Mouse (Mus musculus): ENCODE measurements around the gene Galnt5. TPM values are rescaled to one million over a fixed set of nuclear protein-coding genes. Genes with fewer than 3 reads are reported as not detected.

The Galnt5 gene
- polyA plus RNA-seq (2017; shearing (Covaris generic)): not detected

GRCm38 (mm10) chr2:57997752-57998430 is at the start of gene Galnt5:
Gene Galnt5 (plus strand): TSS chr2:57997884.
- ATAC-seq: no peak

- ATAC-seq: no peak
Observed at GRCm38 (mm10) chr2:57951620-57952019, 46.1 kb upstream of the Galnt5 start.

GRCm38 (mm10) chr2:57960786-57961185 is 36.9 kb upstream of the Galnt5 start:
- no peak for ATAC-seq

- no peak for ATAC-seq
Observed at GRCm38 (mm10) chr2:57982248-57982647, 15.4 kb upstream of the Galnt5 start.

DNA sequence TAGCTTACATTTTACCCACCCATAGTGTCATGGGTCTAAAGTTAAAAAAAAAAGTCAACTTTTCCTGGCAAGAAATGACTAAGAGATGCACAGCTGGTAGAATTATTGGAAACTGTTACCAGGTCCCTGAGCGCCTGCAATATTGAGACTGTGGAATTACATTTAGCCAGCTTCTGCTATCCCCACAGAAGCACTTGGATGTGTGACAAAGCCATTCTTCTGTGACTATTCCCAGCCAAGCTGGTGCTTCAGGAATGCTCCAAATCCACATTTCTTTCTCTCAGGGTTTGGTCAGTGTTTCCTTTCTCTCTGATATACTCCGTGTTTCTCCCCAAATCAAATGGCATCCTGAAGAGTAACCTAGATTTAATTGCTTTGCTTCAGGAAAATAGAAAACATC is 6.6 kb upstream of the Galnt5 start:
- ATAC-seq: no peak

DNA sequence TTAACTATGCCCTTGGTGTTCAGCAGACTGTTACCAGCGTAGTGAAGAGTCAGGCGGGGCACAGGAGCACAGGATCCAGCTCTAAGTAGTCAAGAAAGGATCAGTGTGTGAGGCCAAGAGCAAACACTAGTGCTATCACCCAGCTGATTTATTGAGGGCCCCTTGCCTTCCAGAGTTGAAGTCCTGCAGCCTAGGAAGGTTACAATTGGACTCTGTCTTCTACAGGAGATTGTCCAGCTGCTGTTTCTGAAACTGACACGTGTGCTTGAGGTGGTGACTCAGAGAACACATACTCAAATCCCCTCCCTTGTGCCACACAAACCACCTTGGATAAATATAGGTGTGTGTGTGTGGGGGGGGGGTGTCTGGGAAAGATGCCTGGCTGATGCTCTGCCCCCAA is 3.8 kb downstream of the Galnt5 start:
- ATAC-seq: no peak

- no peak for ATAC-seq
Observed at GRCm38 (mm10) chr2:58007081-58007480, 9.4 kb downstream of the Galnt5 start.

DNA sequence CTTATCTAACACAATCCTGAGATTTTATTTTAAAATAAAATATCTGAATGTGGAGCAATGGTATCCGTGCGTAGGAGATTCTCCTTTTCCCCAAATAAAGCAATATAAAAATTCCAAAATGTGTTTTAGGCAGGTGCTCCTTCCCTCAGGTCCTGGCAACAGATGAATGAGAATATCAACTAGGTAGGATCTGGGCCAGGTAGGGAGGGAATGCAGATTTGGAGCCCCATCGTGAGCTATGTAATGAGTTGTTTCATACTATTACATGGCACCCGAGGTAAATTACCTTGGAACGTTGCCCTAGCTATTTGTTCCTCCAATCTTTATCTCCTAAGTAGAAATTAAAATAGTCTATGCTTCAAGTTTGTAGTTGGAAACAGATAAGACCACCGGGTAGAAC is 25.9 kb downstream of the Galnt5 start:
- ATAC-seq: no peak

DNA sequence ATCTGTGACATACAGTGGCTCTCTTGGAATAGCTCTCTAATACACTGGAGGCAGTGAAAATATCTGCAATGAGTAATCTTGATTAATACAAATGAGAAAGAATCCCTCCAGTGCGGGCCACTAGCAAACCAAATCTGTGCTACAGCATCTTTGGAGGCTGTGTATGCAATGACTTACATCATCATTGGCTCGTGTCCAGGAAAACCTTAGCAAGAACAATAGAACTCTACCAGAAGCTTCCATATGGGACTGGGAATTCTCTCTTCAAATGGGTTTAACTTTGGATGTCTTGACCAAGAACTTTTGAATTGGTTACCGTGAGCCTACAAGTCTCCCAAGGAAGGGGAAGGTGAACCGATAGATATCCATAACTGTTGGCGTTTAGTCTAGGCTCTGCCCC is 29.1 kb downstream of the Galnt5 start:
- no peak for ATAC-seq

DNA sequence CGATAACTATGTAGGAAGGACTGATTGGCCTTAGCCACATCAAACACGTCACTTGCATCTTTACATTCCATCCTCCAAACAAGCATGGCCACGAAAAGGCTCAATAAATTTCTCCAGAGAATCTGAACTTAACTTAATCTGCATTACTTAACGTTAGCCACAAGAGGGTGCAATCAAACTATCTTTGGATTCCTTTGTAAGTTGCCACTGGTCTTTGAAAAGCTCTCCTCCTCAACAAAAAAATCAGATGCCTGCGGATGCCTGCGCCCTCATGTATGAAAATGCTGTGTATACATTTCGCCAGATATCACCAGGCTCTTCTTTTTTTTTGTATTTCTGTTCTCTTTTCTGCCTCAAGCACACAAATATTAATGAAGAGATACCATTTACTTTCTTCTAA is 31.7 kb downstream of the Galnt5 start:
- ATAC-seq: peak; percentile 71

DNA sequence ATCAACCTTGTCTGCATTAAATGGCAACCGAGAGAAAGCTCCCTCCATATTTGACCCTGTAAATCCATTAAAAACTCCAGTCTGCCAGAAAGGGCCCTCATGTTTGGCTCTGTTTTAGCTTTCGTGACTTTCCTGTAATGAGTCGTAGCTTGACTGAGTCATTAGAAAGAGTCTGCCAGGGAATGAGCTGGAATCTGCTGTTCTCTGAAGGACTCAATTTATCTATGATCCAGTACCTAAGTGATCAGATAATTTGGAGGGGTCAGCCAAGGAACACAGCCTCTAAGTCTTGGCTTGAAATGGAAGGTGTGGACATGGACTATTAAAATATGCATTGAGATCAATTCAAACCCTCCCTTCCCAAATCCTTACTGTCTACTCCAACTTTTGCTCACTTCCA is 33.7 kb downstream of the Galnt5 start:
- no peak for ATAC-seq

GRCm38 (mm10) chr2:58035635-58036034 is 38.0 kb downstream of the Galnt5 start:
- no peak for ATAC-seq

GRCm38 (mm10) chr2:58036926-58037325 is 39.2 kb downstream of the Galnt5 start:
- ATAC-seq: no peak

GRCm38 (mm10) chr2:58041867-58042266 is 44.2 kb downstream of the Galnt5 start:
- no peak for ATAC-seq

DNA sequence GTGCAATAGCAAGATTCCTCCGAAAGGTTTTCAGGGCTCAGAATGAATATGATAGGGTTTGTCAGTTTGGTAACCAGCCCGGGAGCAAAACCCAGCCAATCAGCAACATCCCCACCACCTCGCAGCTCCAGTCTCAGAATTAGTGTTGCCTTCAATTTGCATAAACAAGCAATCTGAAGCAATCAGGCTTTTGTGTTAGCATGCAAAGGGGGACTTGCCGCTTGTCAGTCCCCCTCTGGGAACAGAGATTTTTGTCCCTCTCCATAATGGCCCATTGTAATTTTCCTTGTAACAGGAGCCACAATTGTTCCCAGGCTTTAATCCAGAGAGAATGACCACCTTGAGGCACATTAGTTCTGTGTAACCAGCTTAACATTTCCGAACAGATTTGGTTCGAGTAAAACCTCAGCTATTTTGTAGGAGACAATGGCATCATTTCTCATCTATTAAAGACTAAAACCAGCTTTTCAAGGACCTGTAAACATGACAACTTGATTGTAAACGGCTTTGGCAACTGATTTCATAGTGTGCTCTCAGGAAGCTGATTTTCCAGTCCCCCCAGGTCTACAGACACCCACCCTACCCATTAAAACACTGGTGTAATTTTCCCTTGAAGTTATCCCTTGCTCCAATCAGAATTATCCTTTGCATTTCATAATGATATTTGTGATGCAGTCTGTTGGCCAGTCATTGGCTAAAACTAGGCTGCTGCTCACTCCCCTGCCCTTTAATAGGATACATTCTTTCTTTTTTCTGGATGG is 55.3 kb downstream of the Galnt5 start, which contains the start of gene Ermn:
Gene Ermn, minus strand, starts transcription at position 44 of the 761 bp plus-strand sequence.
- no peak for ATAC-seq

DNA sequence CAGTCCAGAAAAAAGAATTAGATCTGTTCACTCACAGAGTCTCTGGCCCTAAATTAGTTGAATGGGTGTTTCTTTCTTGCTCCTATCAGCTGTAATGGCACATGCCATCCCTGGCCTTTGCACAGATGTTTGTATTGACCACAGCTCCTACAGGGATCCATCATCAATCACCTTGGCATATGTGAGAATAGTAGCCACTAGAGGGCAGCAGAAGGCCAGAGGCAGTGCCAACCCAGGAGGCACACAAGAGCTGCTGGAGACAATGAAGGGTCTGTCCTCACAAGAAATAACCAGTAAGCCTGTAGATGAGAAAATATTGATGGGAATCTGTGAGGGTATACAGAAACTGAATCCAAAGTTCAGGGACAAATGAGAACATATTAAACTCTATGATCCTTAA is 57.7 kb downstream of the Galnt5 start:
- peak; percentile 90 for ATAC-seq

- no peak for ATAC-seq
Observed at GRCm38 (mm10) chr2:58079849-58080248, 82.2 kb downstream of the Galnt5 start.

- no peak for ATAC-seq
Observed at GRCm38 (mm10) chr2:58086420-58086819, 88.7 kb downstream of the Galnt5 start.

- ATAC-seq: no peak
Observed at GRCm38 (mm10) chr2:58094818-58095217, 97.1 kb downstream of the Galnt5 start.

Other genes with a start within 250 kb of the Galnt5 start
- gene Ermn, start 55.0 kb downstream of the Galnt5 start, polyA plus RNA-seq (2017; shearing (Covaris generic)): under 1 TPM; 0.13 to 0.17 TPM
- gene Cytip, start 197.6 kb downstream of the Galnt5 start, polyA plus RNA-seq (2017; shearing (Covaris generic)): 100 to 1,000 TPM; 474 to 522 TPM

All from activated CD4-positive, CD25-positive, alpha-beta regulatory T cell, adult 4 months (primary cell).